Mouse (Mus musculus): ENCODE data around the gene Zfp146. TPM values are rescaled to one million over a fixed set of nuclear protein-coding genes. Genes with fewer than 3 reads are reported as not detected.
"Not testable (repeated sequence)": the region's sequence is repeated elsewhere in the genome, so short reads cannot be mapped to it uniquely, and the experiment has no call there.

The Zfp146 gene
- total RNA-seq, 2 experiments from 2014 or later, result 48.4 to 48.7 TPM

DNA sequence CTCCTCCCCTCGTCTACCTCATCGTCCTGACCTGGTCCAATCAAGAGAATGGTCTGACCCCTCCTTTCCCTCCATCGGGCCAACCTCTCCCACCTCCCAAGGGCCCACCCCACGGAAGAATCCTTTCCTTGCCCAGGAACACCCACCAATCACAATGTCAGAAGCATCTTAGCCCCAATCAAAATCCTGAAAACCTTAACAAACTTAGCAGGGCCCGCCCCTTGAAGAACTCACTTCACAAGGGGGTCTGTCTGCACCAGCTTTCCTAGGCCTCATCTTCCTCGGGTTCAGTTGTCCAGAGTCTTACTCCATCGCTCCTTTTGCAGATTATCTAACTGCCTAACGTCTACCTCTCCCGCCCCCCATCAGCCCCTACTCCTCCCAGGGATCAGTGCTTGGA, 23.5 kb upstream of the Zfp146 start:
- DNase-seq (ENCODE audit: low spot score in 2 of 2), result no peak

GRCm38 (mm10) chr7:30192088-30192487, 22.5 kb upstream of the Zfp146 start:
- no peak for DNase-seq (ENCODE audit: low spot score in 2 of 2)

DNA sequence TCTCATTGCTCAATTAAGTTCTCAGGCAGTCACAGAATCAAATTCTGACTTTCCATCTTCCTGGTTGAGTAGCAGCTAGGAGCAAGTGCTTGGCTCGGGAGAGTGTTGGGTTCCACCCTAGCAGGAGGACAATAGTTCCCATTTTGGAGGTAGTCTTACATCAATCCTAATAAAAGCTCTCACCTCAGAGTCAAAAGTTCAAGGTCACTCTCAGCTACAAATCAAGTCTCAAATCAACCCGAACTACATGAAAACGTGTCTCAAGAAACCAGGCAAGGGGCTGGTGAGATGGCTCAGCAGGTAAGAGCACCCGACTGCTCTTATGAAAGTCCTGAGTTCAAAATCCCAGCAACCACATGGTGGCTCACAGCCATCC, 19.6 kb upstream of the Zfp146 start:
- DNase-seq (ENCODE audit: low spot score in 2 of 2), result no peak

DNA sequence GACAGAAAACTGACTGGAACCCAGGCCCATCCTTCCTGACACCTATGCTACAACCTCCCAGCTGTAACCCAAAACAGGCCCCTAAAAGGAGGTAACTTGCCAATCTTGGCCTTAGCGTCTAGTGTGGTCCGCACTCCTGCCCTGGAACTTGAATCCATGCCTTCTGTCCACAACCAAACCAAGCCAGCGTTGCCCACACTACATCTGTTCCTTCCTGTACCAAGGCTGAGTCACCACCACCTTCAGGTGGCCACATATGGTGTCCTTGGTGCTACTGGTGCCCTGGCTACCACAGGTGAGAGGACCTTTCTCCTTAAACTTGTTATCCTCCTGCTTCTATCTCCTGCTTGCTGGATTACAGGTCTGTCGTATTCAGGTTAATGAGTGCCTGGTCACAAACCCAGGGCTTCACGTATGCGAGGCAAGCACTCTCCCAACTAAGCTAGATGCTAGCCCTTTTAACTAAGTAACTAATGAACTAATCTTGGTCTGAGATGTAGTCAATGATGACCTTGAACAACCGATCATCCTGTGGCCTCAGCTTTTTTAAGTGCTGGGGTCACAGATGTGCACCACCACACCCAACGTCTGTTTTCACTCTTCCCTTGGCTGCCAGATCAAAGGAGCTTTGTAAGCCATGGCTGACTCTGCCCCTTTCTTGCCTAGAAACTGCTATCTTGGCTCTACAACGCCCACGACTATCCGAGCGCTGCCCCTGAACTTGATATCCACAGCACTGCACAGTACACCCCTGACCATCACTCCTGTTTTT, 19.0 kb upstream of the Zfp146 start:
- no peak for DNase-seq (ENCODE audit: low spot score in 2 of 2)

DNA sequence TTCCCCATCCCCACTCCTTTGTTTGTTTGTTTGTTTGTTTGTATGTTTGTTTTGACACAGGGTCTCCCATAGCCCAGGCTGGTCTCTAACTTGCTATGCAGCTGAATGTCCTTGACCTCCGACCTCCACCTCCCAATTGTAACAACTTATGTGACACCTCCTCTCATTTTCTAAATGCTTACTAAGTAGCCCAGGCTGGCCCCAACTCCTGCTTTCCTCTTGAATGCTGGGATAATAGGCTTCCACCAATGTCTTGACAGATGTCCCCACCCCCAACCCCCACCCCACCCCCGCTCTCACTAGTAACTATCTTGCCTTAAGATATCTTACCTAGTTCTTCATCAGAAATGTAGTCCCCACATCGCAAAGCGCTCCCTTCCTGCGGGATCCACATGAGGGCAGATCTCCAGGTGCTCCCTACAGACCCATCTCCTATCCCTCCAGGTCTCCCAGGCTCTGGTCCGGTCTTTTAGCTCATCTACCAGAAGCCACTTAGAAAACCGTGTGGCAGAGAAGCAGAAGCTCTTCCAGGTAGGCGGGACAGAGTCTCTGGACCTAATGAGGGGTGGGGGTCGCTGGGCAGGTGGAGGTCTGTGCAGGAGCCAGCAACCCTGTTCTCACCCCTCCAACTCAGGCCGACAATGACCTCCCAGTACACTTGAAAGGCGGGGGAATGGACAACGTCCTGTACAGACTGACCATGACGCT, 15.2 kb upstream of the Zfp146 start:
- no peak for DNase-seq (ENCODE audit: low spot score in 2 of 2)

GRCm38 (mm10) chr7:30183879-30184289, 14.3 kb upstream of the Zfp146 start, which contains the start of gene Cox7a1:
TSS of gene Cox7a1 (plus strand) at chr7:30184144.
- peak; percentile 47 to 51 for DNase-seq (ENCODE audit: low spot score in 2 of 2)

GRCm38 (mm10) chr7:30183189-30183588, 13.6 kb upstream of the Zfp146 start:
- DNase-seq (ENCODE audit: low spot score in 2 of 2), result not testable (repeated sequence)

GRCm38 (mm10) chr7:30181929-30182328, 12.4 kb upstream of the Zfp146 start:
- DNase-seq (ENCODE audit: low spot score in 2 of 2), result not testable (repeated sequence)

- peak; percentile 71 to 75 for DNase-seq (ENCODE audit: low spot score in 2 of 2)
These were observed 11.8 kb upstream of the Zfp146 start for GRCm38 (mm10) chr7:30181308-30181707.

GRCm38 (mm10) chr7:30178256-30178655, 8.7 kb upstream of the Zfp146 start:
- no peak for DNase-seq (ENCODE audit: low spot score in 2 of 2)

GRCm38 (mm10) chr7:30176474-30176873, 6.9 kb upstream of the Zfp146 start:
- no peak for DNase-seq (ENCODE audit: low spot score in 2 of 2)

DNA sequence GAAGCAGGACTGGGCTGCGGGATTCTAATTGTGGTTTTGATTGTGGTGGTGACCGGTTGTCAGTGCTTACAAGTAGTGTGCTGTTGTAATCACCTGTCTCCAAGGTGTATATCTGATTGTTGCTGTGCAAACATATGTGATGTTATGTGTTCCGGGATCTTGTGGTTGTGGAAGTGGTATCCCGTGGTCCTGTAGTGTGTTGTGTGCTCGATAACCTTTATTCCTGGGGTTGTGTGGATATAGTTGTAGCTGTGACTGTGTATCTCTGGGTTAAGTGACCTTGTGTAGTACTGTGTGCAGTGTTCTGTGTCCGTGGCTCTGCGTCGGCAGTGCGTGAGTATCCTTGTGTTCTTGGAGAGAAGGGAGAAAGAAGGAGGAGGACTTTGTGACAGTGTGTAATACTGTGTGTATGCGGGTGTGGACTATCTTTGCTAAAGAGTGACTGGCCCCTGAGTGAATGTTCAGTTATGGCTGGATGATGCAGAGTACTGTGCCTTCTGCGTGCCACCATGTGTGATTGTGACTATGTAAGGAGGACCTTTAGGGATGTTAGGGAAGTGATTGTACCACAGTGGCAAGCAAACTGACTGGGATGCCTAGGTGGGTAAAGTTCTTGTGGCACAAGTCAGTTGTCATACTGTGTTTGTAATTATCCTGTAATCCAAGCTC, 867 bp upstream of the Zfp146 start:
- no peak for DNase-seq (ENCODE audit: low spot score in 2 of 2)

- DNase-seq (ENCODE audit: low spot score in 2 of 2), result no peak
These were observed 502 bp downstream of the Zfp146 start for GRCm38 (mm10) chr7:30168914-30169582.

DNA sequence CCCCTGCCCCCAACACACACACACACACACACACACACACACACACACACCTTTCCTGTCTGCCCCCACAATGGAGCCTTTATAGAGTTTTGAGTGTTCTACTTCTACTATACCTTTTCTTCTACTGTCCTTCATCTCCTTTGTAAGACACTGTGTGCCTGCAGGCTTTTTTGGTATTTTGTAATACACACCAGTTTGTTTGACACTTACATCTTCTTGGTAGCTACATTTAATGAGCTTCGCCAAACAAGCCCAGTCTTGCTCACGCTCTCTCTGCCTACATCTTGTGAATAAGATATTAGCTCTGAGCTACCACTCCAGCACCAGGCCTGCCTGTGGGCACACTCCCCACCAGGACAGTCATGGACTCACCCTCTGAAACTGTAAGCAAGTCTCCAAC, 4.8 kb downstream of the Zfp146 start:
- no peak for DNase-seq (ENCODE audit: low spot score in 2 of 2)

GRCm38 (mm10) chr7:30163113-30163512, 6.4 kb downstream of the Zfp146 start:
- DNase-seq (ENCODE audit: low spot score in 2 of 2), result no peak

DNA sequence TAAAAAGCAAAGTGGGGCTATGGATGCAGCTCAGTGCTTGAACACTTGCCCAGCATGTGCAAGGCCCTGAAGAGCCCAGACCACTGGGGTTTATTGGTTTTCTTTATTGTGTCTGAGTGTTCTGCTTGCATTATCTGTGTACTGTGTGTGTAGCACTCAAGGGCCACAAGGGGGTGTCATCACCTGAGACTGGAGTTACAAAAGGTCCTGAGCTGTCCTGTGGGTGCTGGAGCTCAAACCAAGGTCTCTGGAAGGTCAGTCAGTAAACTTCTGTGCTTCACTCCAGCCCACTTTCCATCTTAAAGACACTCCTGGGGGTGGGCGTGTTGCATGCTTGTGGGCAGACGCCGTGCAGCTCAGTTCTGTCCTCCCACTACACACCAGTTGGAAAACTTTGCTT, 14.0 kb downstream of the Zfp146 start:
- DNase-seq (ENCODE audit: low spot score in 2 of 2), result no peak

DNA sequence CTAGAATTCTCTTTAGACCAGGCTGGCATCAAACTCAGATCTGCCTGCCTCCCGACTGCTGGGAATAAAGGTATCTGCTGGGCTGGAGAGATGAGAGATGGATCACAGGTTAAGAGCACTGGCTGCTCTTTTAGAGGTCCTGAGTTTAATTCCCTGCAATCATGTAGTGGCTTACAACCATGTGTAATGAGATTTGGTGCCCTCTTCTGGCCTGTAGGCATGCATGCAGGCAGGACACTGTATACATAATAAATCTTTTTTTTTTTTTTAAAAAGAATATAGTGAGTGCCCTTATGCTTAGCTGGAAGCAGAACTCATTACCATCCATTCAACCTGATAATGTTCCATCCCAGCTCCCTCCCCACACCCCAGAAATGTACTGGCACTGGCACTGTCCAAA, 15.5 kb downstream of the Zfp146 start:
- DNase-seq (ENCODE audit: low spot score in 2 of 2), result no peak

DNA sequence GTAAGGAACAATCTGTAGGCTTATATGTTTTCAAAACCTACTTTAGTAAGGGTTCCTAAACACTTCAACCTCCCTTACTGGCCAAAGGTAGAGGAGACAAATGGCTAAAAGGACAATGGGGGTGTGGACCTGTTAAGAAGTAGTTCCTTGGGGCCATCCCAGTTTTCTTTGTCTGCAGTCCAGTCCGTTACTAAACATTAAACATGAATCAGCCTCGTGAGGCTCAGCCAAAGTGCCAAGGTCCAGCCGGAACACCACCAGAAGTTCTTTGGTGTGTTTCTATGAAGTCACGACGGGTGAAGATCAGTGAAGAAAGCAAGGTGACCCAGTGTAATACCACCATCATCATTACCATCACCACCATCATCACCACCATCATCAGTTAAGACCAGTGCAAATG, 22.5 kb downstream of the Zfp146 start:
- no peak for DNase-seq (ENCODE audit: low spot score in 2 of 2)

DNA sequence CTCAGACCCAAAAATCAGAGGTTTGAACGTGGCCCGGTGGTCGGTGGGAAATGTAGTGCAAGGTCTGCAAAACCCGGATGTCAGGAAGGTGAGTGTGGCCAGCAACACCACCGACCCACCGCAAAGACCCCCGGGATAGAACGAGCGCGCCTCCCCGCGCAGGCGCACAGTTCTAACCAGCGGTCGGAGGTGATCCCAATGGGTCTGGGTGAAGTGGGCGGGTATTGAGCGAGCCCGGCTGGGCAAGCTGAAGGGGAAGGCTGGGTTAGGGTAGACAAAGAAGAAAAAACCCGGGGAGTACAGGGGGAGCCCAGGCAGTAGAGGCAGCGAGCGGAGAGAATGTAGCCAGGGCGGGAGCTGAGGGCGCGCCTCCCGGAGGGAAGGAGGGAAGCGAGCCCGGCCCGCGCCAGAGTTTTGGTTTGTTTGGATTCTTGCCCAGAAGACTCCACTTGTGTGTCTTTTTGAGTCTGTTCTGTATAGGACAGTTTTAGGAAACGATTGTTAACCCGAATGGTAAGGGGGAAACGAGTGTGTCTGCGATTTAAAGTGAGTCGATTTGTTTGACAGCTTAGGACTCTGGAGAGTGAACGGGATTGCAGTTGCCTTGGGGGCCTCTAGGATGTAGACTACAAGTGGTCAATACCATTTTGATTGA, 25.9 kb downstream of the Zfp146 start:
- DNase-seq (ENCODE audit: low spot score in 2 of 2), result peak; percentile 34 to 62

GRCm38 (mm10) chr7:30143170-30143554, 26.4 kb downstream of the Zfp146 start:
- no peak for DNase-seq (ENCODE audit: low spot score in 2 of 2)

- DNase-seq (ENCODE audit: low spot score in 2 of 2), result no peak
These were observed 32.7 kb downstream of the Zfp146 start for GRCm38 (mm10) chr7:30136826-30137225.

Data from left cerebral cortex, adult 18-20 months (tissue).